Mouse (Mus musculus) MEL (cell line): Measurements from ENCODE around the gene Macrod2. TPM values are rescaled to one million over a fixed set of nuclear protein-coding genes. Genes with fewer than 3 reads are reported as not detected.

Experiments used
- DNase-seq: peaks from one replicate; pipeline ENCODE4 v3.0.0; 2011; ENCODE audit warnings: low read depth, low spot score
- H3K27ac ChIP-seq: 2 replicates; pipeline ENCODE4 v1.5.1; 2012; ENCODE audit warnings: low read depth, mild to moderate bottlenecking, control low read depth, low read length, moderate library complexity; ENCODE audit not compliant: control insufficient read depth
- H3K27me3 ChIP-seq, 2 experiments: fragments of 150-350 bp in 1 of 2; sonication (generic) in 1 of 2; 2 replicates each; pipeline ENCODE4 v1.6.1; 2012; ENCODE audit warnings: low read length in 2 of 2, mild to moderate bottlenecking in 2 of 2, improper control_type of control experiment in 1 of 2, moderate library complexity in 1 of 2; ENCODE audit not compliant: insufficient read depth in 2 of 2, control insufficient read depth in 1 of 2
- H3K36me3 ChIP-seq, 2 experiments: 2 replicates each; pipeline ENCODE4 v1.6.1; 2012 to 2014; ENCODE audit warnings: low read length in 2 of 2, improper control_type of control experiment in 1 of 2, inconsistent platforms in 1 of 2, mild to moderate bottlenecking in 1 of 2; ENCODE audit not compliant: insufficient read depth in 2 of 2, control insufficient read depth in 1 of 2
- H3K4me1 ChIP-seq, 2 experiments: fragments of 150-350 bp in 1 of 2; sonication (generic) in 1 of 2; 2 replicates each; pipeline ENCODE4 v1.6.1; 2012; ENCODE audit warnings: low read length in 2 of 2, improper control_type of control experiment in 1 of 2, mild to moderate bottlenecking in 1 of 2; ENCODE audit not compliant: insufficient read depth in 2 of 2, control insufficient read depth in 1 of 2
- H3K4me3 ChIP-seq, 2 experiments: fragments of 150-350 bp in 1 of 2; sonication (generic) in 1 of 2; 2 replicates each; pipeline ENCODE4 v1.5.1; 2012; ENCODE audit warnings: low read depth in 2 of 2, low read length in 2 of 2, mild to moderate bottlenecking in 2 of 2, moderate library complexity in 2 of 2, control low read depth in 1 of 2, improper control_type of control experiment in 1 of 2; ENCODE audit not compliant: control insufficient read depth in 1 of 2, insufficient read depth in 1 of 2
- H3K79me2 ChIP-seq: 2 replicates; pipeline ENCODE4 v1.6.1; 2012; ENCODE audit warnings: mild to moderate bottlenecking, low read length, moderate library complexity; ENCODE audit not compliant: control insufficient read depth, poor library complexity, insufficient read depth
- H3K9ac ChIP-seq: 2 replicates; pipeline ENCODE4 v1.6.1; 2012; ENCODE audit warnings: low read depth, mild to moderate bottlenecking, control low read depth, low read length, moderate library complexity; ENCODE audit not compliant: control insufficient read depth, poor library complexity, severe bottlenecking
- H3K9me3 ChIP-seq: fragments of 150-350 bp; sonication (generic); replicated peaks from 2 replicates; pipeline ENCODE4 v1.6.1; 2012; ENCODE audit warnings: mild to moderate bottlenecking, low read length, improper control_type of control experiment, moderate library complexity; ENCODE audit not compliant: insufficient read depth
- BHLHE40 ChIP-seq: IDR thresholded peaks from 2 replicates; pipeline ENCODE4 v1.6.1; 2012; ENCODE audit warnings: low read depth, mild to moderate bottlenecking, inconsistent platforms, low read length, improper control_type of control experiment, borderline replicate concordance
- CHD2 ChIP-seq: IDR thresholded peaks from 2 replicates; pipeline ENCODE4 v1.6.1; 2011; ENCODE audit warnings: low read length, improper control_type of control experiment
- CTCF ChIP-seq, 3 experiments: IDR thresholded peaks in 2 of 3; conservative IDR thresholded peaks in 1 of 3; 2 replicates each; pipeline ENCODE4 v1.5.1; 2011 to 2012; ENCODE audit warnings: low read length in 3 of 3, low read depth in 2 of 3, mild to moderate bottlenecking in 2 of 3, improper control_type of control experiment in 1 of 3, inconsistent platforms in 1 of 3, mixed read lengths in 1 of 3, moderate library complexity in 1 of 3; ENCODE audit not compliant: control insufficient read depth in 1 of 3, insufficient read depth in 1 of 3, poor library complexity in 1 of 3, severe bottlenecking in 1 of 3
- E2F4 ChIP-seq: IDR thresholded peaks from 2 replicates; pipeline ENCODE4 v1.6.1; 2011; ENCODE audit warnings: low read depth, low read length, improper control_type of control experiment, borderline replicate concordance
- HCFC1 ChIP-seq: IDR thresholded peaks from 2 replicates; pipeline ENCODE4 v1.6.1; 2012; ENCODE audit warnings: low read depth, mild to moderate bottlenecking, inconsistent platforms, low read length, improper control_type of control experiment, moderate library complexity
- MXI1 ChIP-seq: IDR thresholded peaks from 2 replicates; pipeline ENCODE4 v1.6.1; 2011; ENCODE audit warnings: mild to moderate bottlenecking, low read depth, low read length, improper control_type of control experiment
- MYC ChIP-seq: IDR thresholded peaks from 2 replicates; pipeline ENCODE4 v1.6.1; 2011; ENCODE audit warnings: low read depth, mild to moderate bottlenecking, low read length, improper control_type of control experiment, moderate library complexity
- RCOR1 ChIP-seq: IDR thresholded peaks from 2 replicates; pipeline ENCODE4 v1.6.1; 2012; ENCODE audit warnings: low read depth, mild to moderate bottlenecking, inconsistent platforms, low read length, improper control_type of control experiment
- SIN3A ChIP-seq: IDR thresholded peaks from 2 replicates; pipeline ENCODE4 v1.6.1; 2012; ENCODE audit warnings: low read length, improper control_type of control experiment, inconsistent platforms
- SMC3 ChIP-seq: IDR thresholded peaks from 2 replicates; pipeline ENCODE4 v1.6.1; 2011; ENCODE audit warnings: low read depth, low read length, improper control_type of control experiment
- UBTF ChIP-seq: IDR thresholded peaks from 2 replicates; pipeline ENCODE4 v1.6.1; 2012; ENCODE audit warnings: low read depth, mild to moderate bottlenecking, inconsistent platforms, low read length, improper control_type of control experiment, moderate library complexity, borderline replicate concordance; ENCODE audit not compliant: insufficient read depth
- USF1 ChIP-seq: IDR thresholded peaks from 2 replicates; pipeline ENCODE4 v1.6.1; 2014; ENCODE audit warnings: low read depth, mild to moderate bottlenecking, inconsistent platforms, low read length, improper control_type of control experiment, moderate library complexity
- ZC3H11A ChIP-seq: IDR thresholded peaks from 2 replicates; pipeline ENCODE4 v1.6.1; 2012; ENCODE audit warnings: low read depth, mild to moderate bottlenecking, inconsistent platforms, low read length, improper control_type of control experiment
- ZKSCAN1 ChIP-seq: IDR thresholded peaks from 2 replicates; pipeline ENCODE4 v1.6.1; 2012; ENCODE audit warnings: low read depth, mild to moderate bottlenecking, inconsistent platforms, low read length, improper control_type of control experiment, moderate library complexity
- ZMIZ1 ChIP-seq: IDR thresholded peaks from 2 replicates; pipeline ENCODE4 v1.6.1; 2012; ENCODE audit warnings: low read depth, mild to moderate bottlenecking, inconsistent platforms, low read length, improper control_type of control experiment, moderate library complexity
- ZNF384 ChIP-seq: IDR thresholded peaks from 2 replicates; pipeline ENCODE4 v1.6.1; 2012; ENCODE audit warnings: low read depth, mild to moderate bottlenecking, inconsistent platforms, low read length, improper control_type of control experiment
- polyA plus RNA-seq, 2 experiments: library from polyadenylated mRNA; stranded (reverse) in 1 of 2; unstranded in 1 of 2; fragments of >175 nt in 1 of 2; fragments of >200 nt in 1 of 2; gene quantifications; 2 replicates each; pipeline versions ENCODE4 v1.2.1 to v1.2.4; 2012; ENCODE audit warnings: low replicate concordance in 2 of 2, low read depth in 1 of 2; ENCODE audit not compliant: insufficient read length in 2 of 2, insufficient read depth in 1 of 2, missing spikeins in 1 of 2
- total RNA-seq: library from RNA; depleted of rRNA; stranded (reverse); fragments of 300-350 nt; gene quantifications from 2 replicates; pipeline ENCODE4 v1.2.3, GENCODE M21; 2012

The Macrod2 gene
- total and polyA plus RNA-seq, 3 experiments: not detected

DNA sequence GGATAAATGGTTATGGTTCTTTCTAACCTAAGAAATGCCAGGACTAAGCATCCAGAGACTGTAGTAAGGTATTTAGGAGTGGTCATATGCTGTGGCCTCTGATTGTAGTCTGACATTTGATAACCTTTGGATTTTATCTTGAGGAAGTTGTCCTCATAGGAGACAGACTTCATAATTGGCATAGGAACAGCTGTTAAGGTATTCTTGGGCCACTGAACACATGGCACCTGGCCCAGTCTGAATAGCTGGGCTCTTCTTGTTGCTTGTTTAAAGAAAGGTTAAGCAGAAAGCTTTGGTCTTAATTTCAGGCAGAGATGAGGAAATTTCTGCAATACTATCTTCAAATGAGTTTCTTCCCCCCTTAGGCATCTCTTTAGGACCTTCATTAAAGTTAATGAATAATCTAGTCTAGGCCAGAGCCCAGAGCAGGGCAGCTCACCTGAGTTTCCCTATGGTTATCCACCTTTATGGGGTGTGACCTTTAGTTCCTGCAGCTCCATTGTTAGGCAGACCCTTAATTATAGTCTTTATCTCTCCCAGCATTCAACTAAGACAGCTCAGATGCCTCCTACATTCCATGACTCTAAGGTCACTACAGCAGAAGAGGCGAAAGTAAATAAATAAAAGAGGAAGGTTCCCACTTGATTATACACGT, 894.1 kb downstream of the Macrod2 start:
- H3K27me3 ChIP-seq: no peaks in the 10 kb centered on the region
- no peaks in the 10 kb centered on the region for H3K4me1 ChIP-seq
- H3K9me3 ChIP-seq: no peaks in the 10 kb centered on the region
- no peak for DNase-seq
- H3K9ac ChIP-seq: no peak overlapping the region
- TF ChIP-seq SMC3 (no peak), ZMIZ1 (no peak), USF1 (no peak), ZC3H11A (no peak), MXI1 (no peak), E2F4 (no peak), SIN3A (no peak), CTCF (IDR thresholded peaks at IDR 0.05 in 2 of 3, conservative IDR thresholded peaks at IDR 0.05 in 1 of 3; ENCODE audit: control insufficient read depth in 1 of 3, insufficient read depth in 1 of 3, low read depth in 2 of 3, low read length in 3 of 3, poor library complexity in 1 of 3, severe bottlenecking in 1 of 3) (no peak), CHD2 (no peak), MYC (no peak), BHLHE40 (no peak), HCFC1 (no peak)
- TF ChIP-seq, all 39 proteins: peak for 0
- Histone ChIP-seq H3K79me2 (no peaks in the 10 kb centered on the region), H3K4me3 (no peak overlapping the region), H3K27ac (no peak overlapping the region), H3K36me3 (no peaks in the 10 kb centered on the region)

DNA sequence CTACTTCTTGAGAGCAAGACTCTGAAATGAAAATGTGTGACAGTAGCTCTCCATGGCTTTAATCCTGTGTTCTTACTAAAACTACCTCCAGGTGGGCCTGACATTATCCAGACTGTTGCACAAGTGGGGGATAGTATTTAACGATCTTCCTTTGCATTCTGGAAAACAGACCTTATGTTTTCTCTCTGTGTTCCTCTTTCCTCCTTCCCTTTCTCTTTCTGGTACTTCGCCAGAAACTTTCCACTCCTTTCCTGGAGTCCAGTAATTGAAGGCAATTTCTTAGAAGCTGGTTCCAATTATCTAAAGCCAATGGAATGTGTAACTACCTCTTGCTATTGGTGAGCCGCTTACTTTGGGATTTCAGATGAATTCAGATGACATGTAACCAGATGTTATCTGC, 897.7 kb downstream of the Macrod2 start:
- Histone ChIP-seq H3K4me3 (no peak overlapping the region), H3K9ac (no peak overlapping the region), H3K36me3 (no peaks in the 10 kb centered on the region), H3K27me3 (no peaks in the 10 kb centered on the region), H3K27ac (no peak overlapping the region), H3K4me1 (no peaks in the 10 kb centered on the region), H3K79me2 (no peaks in the 10 kb centered on the region), H3K9me3 (no peaks in the 10 kb centered on the region)
- no peak for DNase-seq
- no peak for TF ChIP-seq ZC3H11A
- no peak for TF ChIP-seq RCOR1
- no peak for TF ChIP-seq UBTF
- TF ChIP-seq ZNF384: no peak
- TF ChIP-seq BHLHE40: no peak
- TF ChIP-seq ZKSCAN1: no peak
- TF ChIP-seq ZMIZ1: no peak
- no peak for TF ChIP-seq MYC
